Mouse (Mus musculus): ENCODE results near the gene Lrrc28.

Gene Lrrc28

GRCm38 (mm10) chr7:67644291-67644690 is 777 bp downstream of the Lrrc28 start:
- no peak for DNase-seq (ENCODE audit: low spot score)

GRCm38 (mm10) chr7:67642955-67643354 is 2.1 kb downstream of the Lrrc28 start:
- DNase-seq (ENCODE audit: low spot score), result no peak

- no peak for DNase-seq (ENCODE audit: low spot score)
Measured at GRCm38 (mm10) chr7:67639006-67639405, 6.1 kb downstream of the Lrrc28 start.

GRCm38 (mm10) chr7:67636161-67636560 is 8.9 kb downstream of the Lrrc28 start:
- no peak for DNase-seq (ENCODE audit: low spot score)

- no peak for DNase-seq (ENCODE audit: low spot score)
Measured at GRCm38 (mm10) chr7:67634210-67634609, 10.9 kb downstream of the Lrrc28 start.

GRCm38 (mm10) chr7:67632380-67632779 is 12.7 kb downstream of the Lrrc28 start:
- DNase-seq (ENCODE audit: low spot score), result no peak

- DNase-seq (ENCODE audit: low spot score), result peak; percentile 87
Measured at GRCm38 (mm10) chr7:67630817-67631216, 14.3 kb downstream of the Lrrc28 start.

GRCm38 (mm10) chr7:67629681-67630080 is 15.4 kb downstream of the Lrrc28 start:
- DNase-seq (ENCODE audit: low spot score), result no peak

GRCm38 (mm10) chr7:67626671-67627070 is 18.4 kb downstream of the Lrrc28 start:
- DNase-seq (ENCODE audit: low spot score), result no peak

- DNase-seq (ENCODE audit: low spot score), result no peak
Measured at GRCm38 (mm10) chr7:67622151-67622550, 22.9 kb downstream of the Lrrc28 start.

- DNase-seq (ENCODE audit: low spot score), result no peak
Measured at GRCm38 (mm10) chr7:67619836-67620235, 25.2 kb downstream of the Lrrc28 start.

- DNase-seq (ENCODE audit: low spot score), result no peak
Measured at GRCm38 (mm10) chr7:67618316-67618715, 26.8 kb downstream of the Lrrc28 start.

GRCm38 (mm10) chr7:67617646-67618045 is 27.4 kb downstream of the Lrrc28 start:
- DNase-seq (ENCODE audit: low spot score), result no peak

GRCm38 (mm10) chr7:67616890-67617289 is 28.2 kb downstream of the Lrrc28 start:
- no peak for DNase-seq (ENCODE audit: low spot score)

- DNase-seq (ENCODE audit: low spot score), result no peak
Measured at GRCm38 (mm10) chr7:67614464-67614861, 30.6 kb downstream of the Lrrc28 start.

GRCm38 (mm10) chr7:67613795-67614463 is 31.1 kb downstream of the Lrrc28 start:
- DNase-seq (ENCODE audit: low spot score), result no peak

GRCm38 (mm10) chr7:67608348-67609024 is 36.6 kb downstream of the Lrrc28 start:
- DNase-seq (ENCODE audit: low spot score), result no peak

- DNase-seq (ENCODE audit: low spot score), result no peak
Measured at GRCm38 (mm10) chr7:67607669-67608347, 37.3 kb downstream of the Lrrc28 start.

- DNase-seq (ENCODE audit: low spot score), result no peak
Measured at GRCm38 (mm10) chr7:67606250-67606649, 38.8 kb downstream of the Lrrc28 start.

- DNase-seq (ENCODE audit: low spot score), result no peak
Measured at GRCm38 (mm10) chr7:67605114-67605513, 40.0 kb downstream of the Lrrc28 start.

- peak; percentile 55 for DNase-seq (ENCODE audit: low spot score)
Measured at GRCm38 (mm10) chr7:67598050-67598449, 47.0 kb downstream of the Lrrc28 start.

GRCm38 (mm10) chr7:67596961-67597360 is 48.1 kb downstream of the Lrrc28 start:
- DNase-seq (ENCODE audit: low spot score), result no peak

- DNase-seq (ENCODE audit: low spot score), result no peak
Measured at GRCm38 (mm10) chr7:67596322-67596721, 48.7 kb downstream of the Lrrc28 start.

Data from layer of hippocampus, adult 9-10 months (tissue).